Mouse (Mus musculus) G1E (cell line): Measurements from ENCODE around the gene Nup62cl.

Experiments
- CTCF ChIP-seq: IDR thresholded peaks from 2 replicates; pipeline ENCODE4 v1.5.1; 2012; ENCODE audit warnings: low read depth, low read length, inconsistent platforms, mixed read lengths
- GATA1 ChIP-seq: IDR thresholded peaks from 2 replicates; pipeline ENCODE4 v1.6.1; 2012; ENCODE audit warnings: borderline replicate concordance, low read length, inconsistent platforms, mixed read lengths
- TAL1 ChIP-seq: conservative IDR thresholded peaks from 2 replicates; pipeline ENCODE4 v1.6.1; 2012; ENCODE audit warnings: low read depth, low read length, inconsistent platforms, mixed read lengths

DNA sequence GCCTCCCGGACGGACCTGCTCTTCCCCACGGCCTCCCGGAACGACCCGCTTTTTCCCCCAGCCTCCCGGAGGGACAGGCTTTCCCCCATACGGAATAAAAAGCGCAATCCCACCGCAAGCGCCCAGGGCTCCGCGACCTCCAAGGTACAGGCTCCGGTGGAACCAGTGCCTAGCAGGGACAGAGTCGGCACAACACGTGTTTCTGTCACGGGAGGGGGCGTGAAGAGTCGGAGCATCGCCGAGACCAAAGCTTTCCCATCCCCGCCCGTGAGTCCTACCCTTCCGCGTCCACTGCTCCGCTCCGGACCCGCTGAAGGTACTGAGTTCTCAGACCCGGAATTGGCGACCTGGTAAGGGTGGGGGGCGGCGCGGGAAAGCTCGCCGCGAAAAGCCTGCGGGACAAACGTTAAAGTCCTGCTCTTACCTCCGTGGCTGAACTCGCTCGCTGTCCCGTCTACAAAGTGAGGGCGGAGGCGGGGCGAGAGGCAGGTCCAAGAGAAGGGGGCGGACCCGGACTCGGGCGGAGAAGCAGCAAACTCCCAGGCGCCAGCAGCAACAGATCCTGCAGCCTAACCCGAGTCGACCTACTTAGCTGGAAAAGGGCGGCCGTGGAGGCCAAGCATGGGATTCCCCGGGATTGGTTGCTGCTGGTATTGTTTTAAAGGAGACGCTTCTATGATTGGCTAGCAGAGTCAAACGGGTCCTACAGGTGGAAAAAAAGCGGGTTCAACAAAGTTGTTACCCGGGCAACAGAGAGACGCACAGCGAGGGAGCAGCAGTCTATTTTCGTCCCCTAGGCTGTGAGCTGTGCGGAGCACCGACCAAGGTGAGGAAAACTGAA is at the start of gene Nup62cl, which contains the start of gene Pih1h3b:
- TF ChIP-seq CTCF (no peak), GATA1 (no peak), TAL1 (no peak)
